Mouse (Mus musculus) intestine, postnatal 0 days (tissue): Measurements from ENCODE around the gene Apbb2. TPM values are rescaled to one million over a fixed set of nuclear protein-coding genes. Genes with fewer than 3 reads are reported as not detected.

Experiments used
- ATAC-seq: fragments of 200-750 bp; cut with Nextera tagmentation; 2 replicates; pipeline ENCODE4 v1.8.0; 2017; ENCODE audit warnings: mild to moderate bottlenecking, moderate TSS enrichment, moderate library complexity
- H3K27ac ChIP-seq: fragments of 300-500 bp; sonication (generic); 2 replicates; pipeline ENCODE4 v1.5.1; 2014; ENCODE audit warnings: mild to moderate bottlenecking, low read depth, low read length, moderate library complexity
- H3K27me3 ChIP-seq: fragments of 300-500 bp; sonication (generic); replicated peaks from 2 replicates; pipeline ENCODE4 v1.6.1; 2014; ENCODE audit warnings: low read length, mixed read lengths; ENCODE audit not compliant: control insufficient read depth, insufficient read depth
- H3K36me3 ChIP-seq: fragments of 300-500 bp; sonication (generic); 2 replicates; pipeline ENCODE4 v1.6.1; 2014; ENCODE audit warnings: mild to moderate bottlenecking, moderate library complexity; ENCODE audit not compliant: control insufficient read depth, insufficient read depth
- H3K4me1 ChIP-seq: fragments of 300-500 bp; sonication (generic); replicated peaks from 2 replicates; pipeline ENCODE4 v1.6.1; 2014; ENCODE audit warnings: antibody characterized with exemption, low read length, mixed read lengths; ENCODE audit not compliant: control insufficient read depth, insufficient read depth
- H3K4me2 ChIP-seq: fragments of 300-500 bp; sonication (generic); replicated peaks from 2 replicates; pipeline ENCODE4 v1.6.1; 2014; ENCODE audit warnings: low read depth, mild to moderate bottlenecking, moderate library complexity
- H3K4me3 ChIP-seq: fragments of 300-500 bp; sonication (generic); 2 replicates; pipeline ENCODE4 v1.5.1; 2014; ENCODE audit warnings: low read depth, low read length
- H3K9ac ChIP-seq: fragments of 300-500 bp; sonication (generic); 2 replicates; pipeline ENCODE4 v1.6.1; 2014; ENCODE audit warnings: mild to moderate bottlenecking, low read depth, low read length
- H3K9me3 ChIP-seq: fragments of 300-500 bp; sonication (generic); 2 replicates; pipeline ENCODE4 v1.6.1; 2016; ENCODE audit warnings: mixed run types; ENCODE audit not compliant: control insufficient read depth
- CTCF ChIP-seq: sonication (generic); IDR thresholded peaks from 2 replicates; pipeline ENCODE4 v1.5.1; 2016; ENCODE audit warnings: low read depth, mild to moderate bottlenecking, control low read depth, antibody characterized with exemption, moderate library complexity
- WGBS: fragments of 180-500 bp; shearing (Covaris S2); extraction: QIAGEN DNeasy Blood & Tissue Kit; methylation state at CpG from one replicate; pipeline ENCODE4 v1.1.7; 2014; 5-methylcytosine and 5-hydroxymethylcytosine counted together
- polyA plus RNA-seq: library from polyadenylated mRNA; unstranded; fragments of >200 nt; fragmentation: Nextera tagmentation; extraction: Ambion mirVana; gene quantifications from 2 replicates; pipeline ENCODE4 v1.2.1, GENCODE M21; 2015

The Apbb2 gene
- polyA plus RNA-seq: 18.7 and 21.7 TPM in 2 replicates

- no peaks in the 10 kb centered on the region for H3K36me3 ChIP-seq
- peak within 1 kb of the TSS; percentile 93 for H3K4me2 ChIP-seq
- ATAC-seq: peak; percentile 92
- no peaks in the 10 kb centered on the region for H3K4me1 ChIP-seq
- peak within 1 kb of the TSS; percentile 84 for H3K4me3 ChIP-seq
- no peaks in the 10 kb centered on the region for H3K27me3 ChIP-seq
- H3K27ac ChIP-seq: peak within 1 kb of the TSS; percentile 96
- peak within 1 kb of the TSS; percentile 87 for H3K9ac ChIP-seq
- no peaks in the 10 kb centered on the region for H3K9me3 ChIP-seq
- WGBS: under 1% methylated on average over 39 of the region's 39 CpGs
- peak; percentile 89 for TF ChIP-seq CTCF
These were observed at the start of gene Apbb2 for GRCm38 (mm10) chr5:66618597-66618996. Apbb2 (minus strand) TSS chr5:66618784.

- H3K9me3 ChIP-seq: no peaks in the 10 kb centered on the region
- no peak for TF ChIP-seq CTCF
- no peak overlapping the region for H3K9ac ChIP-seq
- WGBS: 35% methylated on average over 5 of the region's 5 CpGs
- H3K36me3 ChIP-seq: no peaks in the 10 kb centered on the region
- no peak overlapping the region for H3K4me2 ChIP-seq
- H3K4me1 ChIP-seq: no peaks in the 10 kb centered on the region
- H3K27ac ChIP-seq: no peak overlapping the region
- H3K27me3 ChIP-seq: no peaks in the 10 kb centered on the region
- no peak overlapping the region for H3K4me3 ChIP-seq
- ATAC-seq: no peak
These were observed 35.6 kb upstream of the Apbb2 start for GRCm38 (mm10) chr5:66654220-66654619.

- Histone ChIP-seq H3K9ac (no peak overlapping the region), H3K36me3 (no peaks in the 10 kb centered on the region), H3K27me3 (no peaks in the 10 kb centered on the region), H3K9me3 (no peaks in the 10 kb centered on the region), H3K4me2 (no peak overlapping the region), H3K27ac (no peak overlapping the region), H3K4me1 (no peaks in the 10 kb centered on the region), H3K4me3 (no peak overlapping the region)
- ATAC-seq: no peak
- no peak for TF ChIP-seq CTCF
- WGBS: 60% methylated on average over 7 of the region's 7 CpGs
These were observed 28.9 kb upstream of the Apbb2 start for GRCm38 (mm10) chr5:66647504-66647903.

- TF ChIP-seq CTCF: no peak
- Histone ChIP-seq H3K4me2 (no peak overlapping the region), H3K27ac (no peak overlapping the region), H3K4me1 (no peaks in the 10 kb centered on the region), H3K9me3 (no peaks in the 10 kb centered on the region), H3K27me3 (no peaks in the 10 kb centered on the region), H3K4me3 (no peak overlapping the region), H3K36me3 (no peaks in the 10 kb centered on the region), H3K9ac (no peak overlapping the region)
- WGBS: 77% methylated on average over 5 of the region's 5 CpGs
- ATAC-seq: no peak
These were observed 24.7 kb upstream of the Apbb2 start for GRCm38 (mm10) chr5:66643260-66643659.

GRCm38 (mm10) chr5:66642156-66642555 lies 23.6 kb upstream of the Apbb2 start:
- TF ChIP-seq CTCF: no peak
- no peak overlapping the region for H3K9ac ChIP-seq
- H3K4me1 ChIP-seq: no peaks in the 10 kb centered on the region
- H3K4me3 ChIP-seq: no peak overlapping the region
- no peak overlapping the region for H3K27ac ChIP-seq
- H3K9me3 ChIP-seq: no peaks in the 10 kb centered on the region
- H3K4me2 ChIP-seq: no peak overlapping the region
- ATAC-seq: no peak
- WGBS: 96% methylated on average over 4 of the region's 4 CpGs
- H3K27me3 ChIP-seq: no peaks in the 10 kb centered on the region
- no peaks in the 10 kb centered on the region for H3K36me3 ChIP-seq

GRCm38 (mm10) chr5:66635459-66636079 lies 17.0 kb upstream of the Apbb2 start:
- Histone ChIP-seq H3K4me1 (no peaks in the 10 kb centered on the region), H3K9ac (no peak overlapping the region), H3K4me3 (no peak overlapping the region), H3K36me3 (no peaks in the 10 kb centered on the region), H3K9me3 (no peaks in the 10 kb centered on the region), H3K4me2 (no peak overlapping the region), H3K27me3 (no peaks in the 10 kb centered on the region), H3K27ac (no peak overlapping the region)
- no peak for TF ChIP-seq CTCF
- no peak for ATAC-seq
- WGBS: 62% methylated on average over 10 of the region's 10 CpGs
